Mouse (Mus musculus) heart, adult 2 months (tissue): Measurements from ENCODE around the gene Birc3. TPM values are rescaled to one million over a fixed set of nuclear protein-coding genes. Genes with fewer than 3 reads are reported as not detected.

Source experiments
- DNase-seq, 2 experiments: peaks; one replicate each; pipeline ENCODE4 v3.0.0; 2021
- H3K27ac ChIP-seq: fragments of 200-600 bp; 2 replicates; pipeline ENCODE4 v1.8.1; 2022
- H3K27me3 ChIP-seq: fragments of 200-500 bp; 2 replicates; pipeline ENCODE4 v1.6.1; 2012; ENCODE audit warnings: mild to moderate bottlenecking, low read length, inconsistent platforms, mixed read lengths; ENCODE audit not compliant: control insufficient read depth, insufficient read depth
- H3K36me3 ChIP-seq: fragments of 200-500 bp; 2 replicates; pipeline ENCODE4 v1.6.1; 2012; ENCODE audit warnings: low read length, inconsistent platforms; ENCODE audit not compliant: control insufficient read depth, insufficient read depth
- H3K4me1 ChIP-seq: fragments of 200-500 bp; 2 replicates; pipeline ENCODE4 v1.6.1; 2011; ENCODE audit warnings: low read length; ENCODE audit not compliant: control insufficient read depth, insufficient read depth
- H3K4me3 ChIP-seq: fragments of 200-600 bp; 2 replicates; pipeline ENCODE4 v1.8.1; 2022
- H3K79me2 ChIP-seq: fragments of 200-500 bp; replicated peaks from 2 replicates; pipeline ENCODE4 v1.6.1; 2012; ENCODE audit warnings: mild to moderate bottlenecking, inconsistent platforms, low read length, moderate library complexity, mixed read lengths; ENCODE audit not compliant: control insufficient read depth, insufficient read depth
- H3K9ac ChIP-seq: fragments of 200-500 bp; 2 replicates; pipeline ENCODE4 v1.6.1; 2012; ENCODE audit warnings: low read depth, mild to moderate bottlenecking, control low read depth, inconsistent platforms, low read length, mixed read lengths
- CTCF ChIP-seq: fragments of 200-600 bp; IDR thresholded peaks from 2 replicates; pipeline ENCODE4 v1.8.1; 2022; ENCODE audit warnings: antibody characterized with exemption, mild to moderate bottlenecking, moderate library complexity
- EP300 ChIP-seq: fragments of 200-500 bp; IDR thresholded peaks from 2 replicates; pipeline ENCODE4 v1.6.1; 2011; ENCODE audit warnings: low read depth, low read length, control low read depth; ENCODE audit not compliant: insufficient read depth
- POLR2A ChIP-seq: fragments of 200-500 bp; IDR thresholded peaks from 2 replicates; pipeline ENCODE4 v1.6.1; 2011; ENCODE audit warnings: mild to moderate bottlenecking, low read depth, low read length, control low read depth; ENCODE audit not compliant: insufficient read depth
- WGBS: fragments of 180-500 bp; shearing (Covaris S2); methylation state at CpG from one replicate; pipeline ENCODE4 v1.1.7; 2018; 5-methylcytosine and 5-hydroxymethylcytosine counted together
- intact Hi-C: fragments of 180-260 bp; cut with DNase I; formaldehyde crosslinking; loops from one replicate; pipeline ENCODE4 v1.15.1; 2025
- polyA plus RNA-seq: library from polyadenylated mRNA; depleted of rRNA; stranded (reverse); fragments of >200 nt; gene quantifications from 2 replicates; pipeline ENCODE4 v1.2.3, GENCODE M21; 2012
- total RNA-seq, 2 experiments: library from RNA; stranded (reverse); gene quantifications; 2 replicates each; pipeline ENCODE4 v1.2.3; 2021

Birc3 gene
- total and polyA plus RNA-seq, 3 experiments, result 8.7 to 9.7 (median 9.0) TPM

GRCm38 (mm10) chr9:7891177-7891576, 18.2 kb upstream of the Birc3 start:
- intact Hi-C loops, result no loop called here
- H3K4me3 ChIP-seq, result no peak overlapping the region
- H3K27ac ChIP-seq, result no peak overlapping the region
- H3K27me3 ChIP-seq, result no peaks in the 10 kb centered on the region
- DNase-seq, result no peak
- no peaks in the 10 kb centered on the region for H3K79me2 ChIP-seq
- no peak overlapping the region for H3K9ac ChIP-seq
- H3K4me1 ChIP-seq, result no peaks in the 10 kb centered on the region
- WGBS, result 66% methylated on average over 1 of the region's 1 CpGs
- TF ChIP-seq CTCF (no peak), EP300 (no peak), POLR2A (no peak)
- H3K36me3 ChIP-seq, result no peaks in the 10 kb centered on the region

GRCm38 (mm10) chr9:7884346-7884745, 11.4 kb upstream of the Birc3 start:
- H3K27ac ChIP-seq, result no peak overlapping the region
- H3K4me3 ChIP-seq, result no peak overlapping the region
- H3K36me3 ChIP-seq, result no peaks in the 10 kb centered on the region
- WGBS, result 96% methylated on average over 3 of the region's 3 CpGs
- intact Hi-C loops, result no loop called here
- H3K4me1 ChIP-seq, result no peaks in the 10 kb centered on the region
- TF ChIP-seq CTCF (no peak), POLR2A (no peak)
- no peak for DNase-seq
- no peaks in the 10 kb centered on the region for H3K79me2 ChIP-seq
- no peak overlapping the region for H3K9ac ChIP-seq
- H3K27me3 ChIP-seq, result no peaks in the 10 kb centered on the region

GRCm38 (mm10) chr9:7882304-7882865, 9.4 kb upstream of the Birc3 start:
- intact Hi-C loops, result no loop called here
- TF ChIP-seq CTCF (no peak), EP300 (no peak), POLR2A (no peak)
- Histone ChIP-seq H3K36me3 (no peaks in the 10 kb centered on the region), H3K79me2 (no peaks in the 10 kb centered on the region), H3K9ac (no peak overlapping the region), H3K27me3 (no peaks in the 10 kb centered on the region), H3K4me3 (no peak overlapping the region), H3K4me1 (no peaks in the 10 kb centered on the region), H3K27ac (no peak overlapping the region)
- no peak for DNase-seq
- WGBS, result 100% methylated on average over 1 of the region's 1 CpGs

- H3K27ac ChIP-seq, result peak overlapping the region; percentile 86
- TF ChIP-seq EP300 (no peak), POLR2A (no peak), CTCF (peak; percentile 44)
- no peaks in the 10 kb centered on the region; the same call in 1 of the 2 replicates for H3K36me3 ChIP-seq
- H3K4me1 ChIP-seq, result peaks cover 6% of the 10 kb centered on the region
- peak overlapping the region; percentile 75 for H3K4me3 ChIP-seq
- H3K79me2 ChIP-seq, result no peaks in the 10 kb centered on the region; the same call in 1 of the 2 replicates
- WGBS, result 88% methylated on average over 8 of the region's 8 CpGs
- peak overlapping the region; percentile 4; the same call in 1 of the 2 replicates for H3K9ac ChIP-seq
- intact Hi-C loops, result loop anchor here (2.0 kb wide), 1 partner anchor 37 kb away; the partner anchor contains the start of gene Birc2
- no peaks in the 10 kb centered on the region for H3K27me3 ChIP-seq
- DNase-seq, result peak; percentile 4 to 33
Measured at GRCm38 (mm10) chr9:7873511-7874211, 675 bp upstream of the Birc3 start.

- peak overlapping the region; percentile 86 for H3K27ac ChIP-seq
- H3K79me2 ChIP-seq, result no peaks in the 10 kb centered on the region; the same call in 1 of the 2 replicates
- intact Hi-C loops, result loop anchor here (2.0 kb wide), 1 partner anchor 35 kb away; the partner anchor contains the start of gene Birc2
- peak overlapping the region; percentile 82 for H3K9ac ChIP-seq
- H3K27me3 ChIP-seq, result no peaks in the 10 kb centered on the region
- peak overlapping the region; percentile 75 for H3K4me3 ChIP-seq
- TF ChIP-seq POLR2A, result no peak
- no peak for TF ChIP-seq CTCF
- no peak for TF ChIP-seq EP300
- no peaks in the 10 kb centered on the region; the same call in 1 of the 2 replicates for H3K36me3 ChIP-seq
- 15% methylated on average over 23 of the region's 23 CpGs for WGBS
- H3K4me1 ChIP-seq, result peaks cover 9% of the 10 kb centered on the region
- DNase-seq, result peak in 1 of 2 experiments; percentile 5
Measured at GRCm38 (mm10) chr9:7872044-7872774, 777 bp downstream of the Birc3 start.
